Comparison of ENCODE assay signal across 8 mouse cellular contexts in genomic region chr3:8245195-8245789, GRCm38 (mm10).
DNase-seq lines count a peak whose midpoint lies in the region; ATAC-seq and TF ChIP-seq lines count a peak whose summit lies in the region.
"Not testable (repeated sequence)": the region's sequence is repeated elsewhere in the genome, so short reads cannot be mapped to it uniquely, and the experiment has no call there.

No protein-coding gene starts in this region.

- WGBS in hindbrain, postnatal 0 days: 72% methylated on average over 2 of the region's 2 CpGs

- H3K4me3 ChIP-seq in hindbrain, postnatal 0 days (ENCODE audit: low read length); left cerebral cortex, adult 2 months: not testable (repeated sequence)

- not testable (repeated sequence) for H3K27ac ChIP-seq in hindbrain, postnatal 0 days; left cerebral cortex, adult 2 months

- not testable (repeated sequence) for H3K36me3 ChIP-seq in hindbrain, postnatal 0 days (ENCODE audit: insufficient read depth, low read length)

- not testable (repeated sequence) for H3K4me1 ChIP-seq in hindbrain, postnatal 0 days (ENCODE audit: insufficient read depth, low read length)

- H3K4me2 ChIP-seq in hindbrain, postnatal 0 days (ENCODE audit: low read depth, low read length): not testable (repeated sequence)

- not testable (repeated sequence) for TF ChIP-seq CTCF in hindbrain, postnatal 0 days (IDR thresholded peaks at IDR 0.05; ENCODE audit: low read depth); left cerebral cortex, adult 2 months (IDR thresholded peaks at IDR 0.05)

- not testable (repeated sequence) for H3K9ac ChIP-seq in hindbrain, postnatal 0 days (replicated peaks; ENCODE audit: low read length)

- H3K27me3 ChIP-seq in hindbrain, postnatal 0 days (ENCODE audit: insufficient read depth, low read length): not testable (repeated sequence)

- DNase-seq in ZHBTc4 (ENCODE audit: low read depth, low spot score): peak; percentile 95
- peak; percentile 29 to 53 for DNase-seq in cerebellum, postnatal 10 days
- DNase-seq in gastrocnemius, adult 18-20 months (ENCODE audit: low spot score): peak; percentile 48
- peak; percentile 74 for DNase-seq in hindbrain, postnatal 0 days (ENCODE audit: low spot score)
- DNase-seq in left cerebral cortex, adult 2 months (ENCODE audit: extremely low spot score in 1 of 2, low spot score in 2 of 2): peak; percentile 37 to 42
- DNase-seq in skeletal muscle tissue, adult 2 months (ENCODE audit: low read depth, low spot score): peak; percentile 76
- peak; percentile 52 for DNase-seq in urinary bladder, postnatal 25 days (ENCODE audit: low spot score)

- ATAC-seq in hindbrain, postnatal 0 days: peak; percentile 87
- peak; percentile 89 for ATAC-seq in megakaryocyte progenitor cell, adult 5-6 weeks (replicated peaks; ENCODE audit: poor library complexity)

- H3K9me3 ChIP-seq in hindbrain, postnatal 0 days (ENCODE audit: low read length): not testable (repeated sequence)

- intact Hi-C loops in left cerebral cortex, adult 2 months (cut with DNase I): not testable (repeated sequence)

Comparison
In these comparisons a context has a peak if more than half of its experiments do, and no peak if none do; other contexts are left out.
1. DNase-seq: peak in every context shown above with its lines; median percentile 95 in ZHBTc4; 76 in skeletal muscle tissue, adult 2 months; 74 in hindbrain, postnatal 0 days; 52 in urinary bladder, postnatal 25 days; 48 in gastrocnemius, adult 18-20 months; 41 in cerebellum, postnatal 10 days; 40 in left cerebral cortex, adult 2 months.